ENCODE assay signal across 10 mouse cellular contexts in genomic region chr8:95076151-95076550, GRCm38 (mm10). TPM values are rescaled to one million over a fixed set of nuclear protein-coding genes. Genes with fewer than 3 reads are reported as not detected.
"Had no signal": no experiment of that assay in that cellular context is flagged by ENCODE, and none has a peak within 500 bp of the region (broad histone marks: within the 10 kb centered on the region; RNA-seq: fewer than 3 reads in every experiment).

No protein-coding gene starts in this region.

- H3K4me3 ChIP-seq: layer of hippocampus, adult 2 months; limb, embryonic 12.5 days; midbrain, embryonic 13.5 days had no signal

- H3K4me2 ChIP-seq: limb, embryonic 12.5 days; midbrain, embryonic 13.5 days had no signal

- H3K27me3 ChIP-seq: midbrain, embryonic 13.5 days had no signal

- DNase-seq: kidney, postnatal 4 days; liver; lung, adult 18-20 months; right cerebral cortex, adult 18-20 months; thymus, postnatal 4 days had no signal

- ATAC-seq: midbrain, embryonic 13.5 days had no signal

- H3K4me1 ChIP-seq: limb, embryonic 12.5 days had no signal

- H3K9ac ChIP-seq: limb, embryonic 12.5 days; liver, embryonic 14.5 days; midbrain, embryonic 13.5 days had no signal

- H3K36me3 ChIP-seq: limb, embryonic 12.5 days; midbrain, embryonic 13.5 days had no signal

- H3K9me3 ChIP-seq: limb, embryonic 12.5 days; midbrain, embryonic 13.5 days had no signal

- H3K27ac ChIP-seq: layer of hippocampus, adult 2 months; limb, embryonic 12.5 days; liver, embryonic 14.5 days; midbrain, embryonic 13.5 days; stomach, postnatal 0 days had no signal

RNA-seq across cellular contexts. Expression of gene Drc7, which starts 21.2 kb away (rescaled TPM):
- polyA plus RNA-seq: limb, embryonic 12.5 days had no signal
